Mouse (Mus musculus) bone marrow macrophage, adult 2 months (primary cell): ENCODE measurements at regions not wholly inside any gene's neighbourhood (a gene's known extent, or its start where the extent isn't known, plus 50 kb on each side); places are given as distances from the start of the nearest gene placed in this dataset.

Experiments
- CTCF ChIP-seq: IDR thresholded peaks from 2 replicates; pipeline ENCODE4 v1.5.1; 2012; ENCODE audit warnings: low read depth, mild to moderate bottlenecking, low read length, moderate library complexity
- POLR2A ChIP-seq: IDR thresholded peaks from 2 replicates; pipeline ENCODE4 v1.6.1; 2012; ENCODE audit warnings: mild to moderate bottlenecking, low read depth, low read length, borderline replicate concordance

DNA sequence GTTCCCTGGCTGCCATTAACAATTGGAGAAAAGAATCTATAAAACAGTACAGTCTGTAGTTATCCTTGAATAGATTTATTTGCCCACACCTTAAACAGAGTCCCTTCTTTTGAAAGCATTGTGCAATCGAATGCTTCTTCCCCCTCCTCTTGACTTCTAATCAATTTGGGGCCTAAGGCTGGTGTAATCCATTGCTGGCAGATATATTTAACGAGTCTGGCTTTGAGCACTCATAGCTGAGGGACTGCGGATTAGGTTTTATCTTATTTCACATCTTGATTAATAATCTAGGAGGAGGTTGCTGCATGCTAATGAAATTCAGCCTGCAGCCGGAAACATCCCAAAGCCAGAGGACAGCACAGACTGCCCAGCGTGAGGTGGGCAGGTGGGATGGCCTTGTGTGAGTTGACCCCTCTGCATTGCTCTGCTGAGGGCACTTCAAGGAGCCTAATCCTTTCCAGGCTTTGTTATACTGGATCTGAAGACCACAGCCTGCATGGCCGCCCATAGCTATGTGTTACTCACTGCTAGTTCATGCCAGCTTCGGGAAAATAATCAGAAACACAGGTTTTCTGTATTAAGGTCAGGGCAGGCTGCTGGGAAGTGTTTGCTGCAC, 163.6 kb downstream of the Mterf1b start:
- TF ChIP-seq CTCF (no peak), POLR2A (no peak)
